Mouse (Mus musculus) liver, adult (tissue): ENCODE measurements at regions not wholly inside any gene's neighbourhood (a gene's known extent, or its start where the extent isn't known, plus 50 kb on each side); places are given as distances from the start of the nearest gene placed in this dataset.

Experiments
- GATA4 ChIP-seq: IDR thresholded peaks from 2 replicates; pipeline ENCODE4 v1.6.1; 2014; ENCODE audit warnings: mild to moderate bottlenecking, low read length; ENCODE audit not compliant: insufficient replicate concordance

- no peak for TF ChIP-seq GATA4
Measured at GRCm38 (mm10) chr5:119366296-119366695, 304.2 kb upstream of the Tbx3 start.

DNA sequence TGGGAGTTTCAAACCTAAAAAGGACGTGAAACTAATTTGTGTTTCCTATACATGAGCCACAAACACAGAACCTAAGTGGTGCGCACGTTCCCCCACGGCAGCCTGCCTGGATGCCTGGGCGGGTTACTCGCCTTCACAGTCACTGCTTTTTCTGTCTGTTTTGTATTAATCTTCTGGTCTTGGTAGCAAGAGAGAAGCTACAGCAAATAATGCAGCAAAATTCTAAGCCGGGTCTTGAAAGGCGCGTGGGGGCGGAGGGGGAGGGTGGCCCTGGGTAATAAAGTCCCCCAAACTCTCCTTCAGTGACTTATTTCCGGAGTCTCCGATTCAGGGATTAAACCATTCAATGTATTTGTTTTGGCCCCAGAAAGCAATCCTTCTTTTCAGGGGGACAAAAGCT is 300.0 kb upstream of the Tbx3 start:
- no peak for TF ChIP-seq GATA4

GRCm38 (mm10) chr5:119370931-119371330 is 299.5 kb upstream of the Tbx3 start:
- no peak for TF ChIP-seq GATA4

GRCm38 (mm10) chr5:119373774-119374700 is 296.4 kb upstream of the Tbx3 start:
- TF ChIP-seq GATA4: no peak

DNA sequence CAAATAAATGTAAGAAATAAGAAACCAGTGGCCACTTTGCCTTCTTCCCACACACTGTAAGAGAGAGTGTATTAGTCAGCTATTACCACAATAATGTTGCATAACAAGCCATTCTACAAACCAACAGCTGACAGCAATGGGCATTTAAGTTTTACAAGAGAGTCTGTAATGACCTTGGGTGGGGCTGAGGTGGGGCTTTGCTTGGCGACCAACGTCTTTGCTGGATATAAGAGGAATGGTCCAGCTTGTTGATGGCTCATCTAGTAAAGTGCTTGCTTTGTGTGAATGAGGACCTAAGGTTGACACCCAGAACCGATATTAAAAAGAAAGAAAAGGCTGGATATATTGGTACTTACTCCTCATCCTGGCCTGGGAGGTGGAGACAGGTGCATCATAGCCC is 295.6 kb upstream of the Tbx3 start:
- TF ChIP-seq GATA4: no peak

GRCm38 (mm10) chr5:119378261-119378660 is 292.2 kb upstream of the Tbx3 start:
- TF ChIP-seq GATA4: no peak

GRCm38 (mm10) chr5:119379915-119380432 is 290.5 kb upstream of the Tbx3 start:
- no peak for TF ChIP-seq GATA4

DNA sequence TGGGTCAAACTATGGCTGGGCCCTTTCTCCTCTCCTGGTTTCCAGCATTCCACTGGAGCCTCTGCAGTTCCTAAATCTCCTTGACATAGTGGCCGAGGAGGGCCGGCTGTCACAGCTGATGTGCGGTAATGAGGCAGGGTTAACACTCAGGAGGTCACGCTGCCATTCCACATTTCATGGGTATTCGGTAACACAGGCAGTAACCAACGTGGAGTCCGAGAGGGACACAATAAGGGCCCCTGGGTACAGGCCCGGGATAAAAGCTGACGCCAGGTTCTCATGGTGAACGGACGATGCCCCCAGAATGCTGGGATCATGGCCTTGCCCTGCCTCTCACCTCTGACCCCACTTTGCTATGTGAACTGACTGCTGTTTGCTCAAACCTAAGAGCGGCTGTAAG is 289.0 kb upstream of the Tbx3 start:
- no peak for TF ChIP-seq GATA4

DNA sequence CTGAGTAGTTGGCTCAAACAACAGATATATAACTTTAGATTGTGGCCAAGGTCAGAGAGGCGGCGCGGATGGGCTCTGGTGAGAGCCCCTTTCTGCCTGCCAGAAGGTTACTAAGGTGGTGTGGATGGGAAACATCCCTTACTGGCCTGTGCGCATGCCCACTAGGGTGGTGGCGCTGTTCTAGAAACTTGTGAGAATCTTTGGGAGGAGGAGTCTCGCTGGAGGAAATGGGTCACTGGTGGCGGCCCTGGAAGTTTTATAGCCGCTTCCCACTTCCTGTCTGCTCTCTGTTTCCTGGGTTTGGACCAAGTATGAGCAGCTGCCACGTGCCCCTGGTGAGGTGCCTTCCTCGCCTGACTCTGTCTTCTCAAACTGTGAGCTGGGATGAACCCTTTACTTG is 285.0 kb upstream of the Tbx3 start:
- TF ChIP-seq GATA4: no peak

DNA sequence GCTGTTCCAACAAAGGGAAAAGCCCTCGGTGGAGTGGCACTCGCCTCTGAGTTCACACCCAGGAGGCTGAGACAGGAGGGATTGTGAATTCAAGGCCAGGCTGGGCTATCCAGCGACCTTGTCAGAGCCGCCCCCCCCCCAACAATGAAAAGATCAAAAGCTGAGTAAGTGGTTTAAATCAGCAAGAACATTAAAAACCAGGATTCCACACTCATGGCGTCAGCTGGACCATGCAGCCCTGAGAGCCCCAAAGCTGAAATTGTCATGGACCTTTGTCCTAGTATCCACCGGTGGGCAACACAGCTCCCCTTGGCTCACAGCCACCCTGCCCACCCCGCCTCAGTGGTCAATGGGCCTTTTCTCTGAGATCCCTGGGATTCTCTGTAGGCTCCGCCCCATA is 283.6 kb upstream of the Tbx3 start:
- no peak for TF ChIP-seq GATA4

GRCm38 (mm10) chr5:119387261-119387660 is 283.2 kb upstream of the Tbx3 start:
- no peak for TF ChIP-seq GATA4

GRCm38 (mm10) chr5:119388841-119389240 is 281.6 kb upstream of the Tbx3 start:
- no peak for TF ChIP-seq GATA4

GRCm38 (mm10) chr5:119389384-119389783 is 281.1 kb upstream of the Tbx3 start:
- no peak for TF ChIP-seq GATA4

DNA sequence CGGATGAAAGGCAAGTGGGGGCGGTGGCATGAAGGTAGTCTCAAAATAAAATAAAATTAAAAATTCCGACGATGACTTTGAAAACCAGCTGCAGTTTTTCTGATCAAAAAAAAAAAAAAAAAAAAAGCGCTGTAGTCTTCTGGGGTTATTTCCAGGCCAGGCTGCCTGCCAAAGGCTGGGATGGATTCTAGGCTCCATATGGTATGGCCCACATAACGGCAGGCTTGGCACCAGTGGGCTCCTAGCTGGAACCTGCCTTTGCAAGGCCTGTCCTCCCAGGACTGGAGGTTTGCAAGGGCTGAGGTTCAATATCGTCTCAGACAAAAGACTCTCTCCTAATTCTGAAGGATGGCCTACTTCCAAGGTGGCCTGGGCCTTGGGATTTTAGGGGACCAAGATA is 280.6 kb upstream of the Tbx3 start:
- TF ChIP-seq GATA4: no peak

GRCm38 (mm10) chr5:119398475-119398874 is 272.0 kb upstream of the Tbx3 start:
- no peak for TF ChIP-seq GATA4

- no peak for TF ChIP-seq GATA4
Measured at GRCm38 (mm10) chr5:119400223-119400935, 270.1 kb upstream of the Tbx3 start.
